ENCODE assay signal across 18 mouse cellular contexts in the genomic region with DNA sequence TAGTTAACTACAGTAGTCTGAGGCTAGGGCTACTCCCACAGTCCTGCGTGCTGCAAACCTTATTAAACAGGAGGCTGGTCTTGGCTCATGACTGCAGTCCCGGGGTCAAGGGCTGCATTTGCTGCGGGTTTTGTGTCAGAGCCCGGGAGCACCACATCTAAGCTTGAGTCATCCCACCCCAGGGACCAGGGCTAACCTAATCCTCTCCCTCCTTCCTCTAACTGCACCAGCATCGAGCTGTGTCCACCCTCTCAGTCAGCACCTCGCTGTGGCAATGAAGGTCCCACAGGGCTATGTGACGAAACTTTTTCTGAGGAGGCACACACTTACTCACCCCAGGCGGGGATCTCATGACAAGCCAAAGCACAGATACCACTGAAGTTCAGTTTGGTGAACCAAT. TPM values are rescaled to one million over a fixed set of nuclear protein-coding genes. Genes with fewer than 3 reads are reported as not detected.
DNase-seq lines count a peak whose midpoint lies in the region.
"Had no signal": no experiment of that assay in that cellular context is flagged by ENCODE, and none has a peak within 500 bp of the region (broad histone marks: within the 10 kb centered on the region; RNA-seq: fewer than 3 reads in every experiment).

No protein-coding gene starts in this region.

- peak; percentile 46 for DNase-seq in kidney, adult 9 months
- no peak for DNase-seq in kidney, postnatal 14 days
- DNase-seq in 3T3-L1 (ENCODE audit: low read depth, low spot score) (peak; percentile 88), adipocyte (ENCODE audit: low spot score) (peak; percentile 67)
- no peak for DNase-seq in gastrocnemius, postnatal 25 days
- no peak for DNase-seq in ovary, postnatal 10 days (ENCODE audit: low spot score)
- DNase-seq: cerebellum, adult 9-10 months; heart, adult 2 months; heart, postnatal 4 days; kidney, postnatal 10 days; left cerebral cortex, postnatal 4 days; lung, postnatal 10 days; thymus, adult 18-20 months had no signal

- H3K4me1 ChIP-seq in brown adipose tissue, adult 24 weeks (ENCODE audit: control insufficient read depth, insufficient read depth, insufficient read length, low read length): peaks cover 61% of the 10 kb centered on the region

- H3K27ac ChIP-seq in brown adipose tissue, adult 24 weeks (replicated peaks; ENCODE audit: low read depth, low read length): peak overlapping the region; percentile 42
- H3K27ac ChIP-seq: forebrain, embryonic 12.5 days; heart, adult 2 months; liver, embryonic 14.5 days; midbrain, embryonic 13.5 days; stomach, embryonic 15.5 days had no signal

- no peak overlapping the region for H3K4me3 ChIP-seq in brown adipose tissue, adult 24 weeks (ENCODE audit: insufficient read depth, low read depth, low read length)
- H3K4me3 ChIP-seq: forebrain, embryonic 12.5 days; heart, adult 2 months; midbrain, embryonic 13.5 days; stomach, embryonic 15.5 days had no signal

RNA-seq across cellular contexts. Expression of a gene that starts 22.1 kb away (rescaled TPM):
- 257 and 493 TPM in 2 replicates for polyA plus RNA-seq in brown adipose tissue, adult 24 weeks (2012; ENCODE audit: insufficient read depth, insufficient read length, missing spikeins)
- 10 to 100 TPM; 40.0 to 47.5 TPM for total RNA-seq in gastrocnemius, postnatal 25 days (2021)

Comparison
In these comparisons a context has a peak if more than half of its experiments do, and no peak if none do; other contexts are left out.
1. DNase-seq: peak in kidney, adult 9 months (single experiment), 3T3-L1 (single experiment) and adipocyte (single experiment); none in kidney, postnatal 14 days (single experiment), gastrocnemius, postnatal 25 days (single experiment) and ovary, postnatal 10 days (single experiment).